Mouse (Mus musculus) ovary, postnatal 36 days (tissue): Measurements from ENCODE around the gene Rere.
"Not testable (repeated sequence)": the region's sequence is repeated elsewhere in the genome, so short reads cannot be mapped to it uniquely, and the experiment has no call there.

Source experiments
- DNase-seq: peaks from one replicate; pipeline ENCODE4 v3.0.0; 2022; ENCODE audit warnings: low spot score, mixed read lengths

Gene Rere

DNA sequence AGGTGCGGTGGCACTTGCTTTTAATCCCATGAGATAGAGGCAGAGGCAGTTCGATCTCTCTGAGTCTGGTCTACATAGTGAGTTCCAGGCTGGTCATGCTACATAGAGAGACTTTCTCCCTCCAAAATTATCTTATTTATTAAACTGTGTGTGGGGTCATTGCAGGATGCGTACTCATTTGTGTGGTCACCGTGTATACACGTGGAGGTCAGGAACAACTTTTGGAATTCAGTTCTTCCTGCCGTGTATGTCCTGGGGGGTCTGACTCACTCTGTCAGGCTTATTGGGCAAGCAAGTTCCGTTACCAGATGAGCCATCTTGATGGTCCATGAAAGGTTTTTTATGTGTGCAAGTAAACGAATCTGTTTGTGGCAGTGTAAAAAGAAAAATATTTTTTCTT, 5.5 kb downstream of the Rere start:
- no peak for DNase-seq

DNA sequence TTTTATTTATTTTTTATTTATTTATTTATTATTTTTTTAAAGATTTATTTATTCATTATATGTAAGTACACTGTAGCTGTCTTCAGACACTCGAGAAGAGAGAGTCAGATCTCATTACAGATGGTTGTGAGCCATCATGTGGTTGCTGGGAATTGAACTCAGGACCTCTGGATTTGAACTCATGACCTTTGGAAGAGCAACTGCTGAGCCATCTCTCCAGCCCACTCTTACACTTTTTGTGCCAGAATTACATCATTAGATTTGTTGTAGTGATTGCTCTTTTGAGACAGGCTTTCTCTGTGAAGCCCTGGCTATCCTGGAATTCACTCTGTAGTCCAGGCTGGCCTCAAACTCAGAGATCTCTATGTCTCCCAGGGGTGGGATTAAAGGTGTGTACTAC, 6.0 kb downstream of the Rere start:
- not testable (repeated sequence) for DNase-seq

DNA sequence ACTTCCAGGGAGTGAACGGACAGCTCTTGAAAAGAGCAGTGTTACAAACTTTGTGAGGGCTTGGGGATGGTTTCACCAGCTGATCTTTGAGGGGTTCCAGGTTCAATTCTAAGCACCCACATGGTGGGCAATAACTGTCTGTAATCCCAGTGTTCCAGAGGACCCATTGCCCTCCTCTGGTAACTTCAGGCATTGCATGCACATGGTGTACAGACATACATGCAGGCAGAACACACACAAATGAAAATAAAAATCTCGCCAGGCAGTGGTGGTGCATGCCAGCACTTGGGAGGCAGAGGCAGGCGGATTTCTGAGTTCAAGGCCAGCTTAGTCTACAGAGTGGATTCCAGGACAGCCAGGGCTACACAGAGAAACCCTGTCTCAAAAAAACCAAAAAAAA, 10.5 kb downstream of the Rere start:
- no peak for DNase-seq

DNA sequence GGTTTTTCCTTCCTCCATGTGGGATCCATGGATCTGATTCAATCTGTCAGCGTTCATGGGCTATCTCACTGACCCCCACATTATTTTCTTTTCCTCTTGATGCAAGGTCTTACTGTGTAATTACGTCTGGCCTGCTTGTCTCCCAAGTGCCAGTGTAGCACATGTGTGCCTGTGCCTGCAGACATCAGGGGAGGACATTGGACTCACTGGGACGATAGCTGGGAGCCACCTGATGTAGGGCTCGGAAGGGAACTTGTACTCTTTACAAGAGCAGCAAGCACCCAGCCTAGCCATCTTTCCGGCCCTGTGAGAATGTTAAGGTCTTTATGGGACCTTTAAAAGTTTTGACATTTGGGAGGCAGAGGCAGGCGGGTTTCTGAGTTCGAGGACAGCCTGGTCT, 13.4 kb downstream of the Rere start:
- no peak for DNase-seq

DNA sequence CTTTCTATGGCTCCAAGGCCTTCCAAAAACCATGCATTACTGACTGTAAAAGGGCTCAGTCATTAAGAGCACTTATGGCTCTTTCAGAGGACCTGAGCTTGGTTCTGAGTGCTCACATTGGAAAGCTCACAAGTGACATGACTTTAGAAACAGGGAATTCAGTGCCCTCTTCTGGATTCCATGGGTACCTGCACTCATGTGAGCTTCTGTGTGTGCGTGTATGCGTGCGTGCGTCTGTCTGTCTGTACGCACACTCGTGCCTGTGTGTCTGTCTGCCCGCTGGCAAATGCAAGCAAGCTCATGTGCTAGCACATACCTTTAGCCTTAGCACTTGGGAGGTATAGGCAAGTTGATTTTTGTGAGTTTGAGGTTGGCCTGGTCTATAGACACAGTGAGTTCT, 14.5 kb downstream of the Rere start:
- no peak for DNase-seq

DNA sequence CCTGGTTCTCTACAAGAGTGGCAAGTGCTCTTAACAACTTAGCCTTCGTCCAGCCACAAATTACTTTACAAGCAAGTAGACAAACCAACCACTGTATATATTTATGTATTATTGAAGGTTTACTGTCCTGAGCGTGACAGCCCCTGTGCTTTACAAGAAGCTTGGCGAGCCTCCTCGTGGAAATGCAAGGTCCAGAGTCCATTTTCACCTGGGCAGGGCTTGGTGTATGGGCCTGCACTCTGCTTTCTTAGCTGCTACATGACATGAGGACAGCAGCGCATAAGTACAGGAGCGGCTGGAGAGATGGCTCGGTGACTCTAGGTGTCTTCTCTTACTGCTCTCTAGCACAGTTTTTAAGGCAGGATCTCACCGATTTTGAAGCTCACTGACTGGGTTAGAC, 21.3 kb downstream of the Rere start:
- DNase-seq = no peak

DNA sequence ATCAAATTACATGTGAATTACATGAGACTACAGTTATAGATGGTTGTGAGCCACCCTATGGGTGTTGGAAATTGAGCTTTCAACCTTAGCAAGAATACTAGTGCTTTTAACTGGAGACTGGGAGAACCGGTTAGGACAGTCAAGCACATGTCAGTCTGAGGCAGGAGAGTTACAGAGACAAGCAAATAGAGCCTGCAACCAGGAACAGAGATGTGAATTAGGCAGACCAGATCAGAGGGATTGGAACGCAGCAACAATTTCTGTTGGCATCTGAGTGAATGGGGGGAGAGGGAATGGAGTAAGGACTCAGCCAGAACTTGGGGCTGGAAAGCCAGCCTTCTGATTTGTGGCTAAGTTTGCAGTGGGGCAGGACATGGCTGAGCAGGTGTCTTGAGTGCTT, 25.3 kb downstream of the Rere start:
- DNase-seq = no peak

DNA sequence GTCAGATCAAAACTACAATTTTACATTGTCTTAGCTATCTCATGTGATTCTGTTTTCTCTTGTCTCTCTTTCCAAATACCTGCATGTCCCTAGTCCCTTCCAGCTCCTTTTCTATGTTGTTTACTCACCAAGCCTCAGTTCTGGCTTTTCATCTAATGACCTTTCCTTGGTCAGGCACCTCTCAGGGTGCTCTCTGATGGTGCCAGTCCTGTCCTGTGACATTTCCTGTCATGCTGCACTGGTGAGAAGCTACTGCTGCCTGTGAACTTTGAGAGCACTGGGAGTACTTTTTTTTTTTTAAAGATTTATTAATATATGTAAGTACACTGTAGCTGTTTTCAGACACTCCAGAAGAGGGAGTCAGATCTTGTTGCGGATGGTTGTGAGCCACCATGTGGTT, 25.8 kb downstream of the Rere start:
- DNase-seq = no peak

DNA sequence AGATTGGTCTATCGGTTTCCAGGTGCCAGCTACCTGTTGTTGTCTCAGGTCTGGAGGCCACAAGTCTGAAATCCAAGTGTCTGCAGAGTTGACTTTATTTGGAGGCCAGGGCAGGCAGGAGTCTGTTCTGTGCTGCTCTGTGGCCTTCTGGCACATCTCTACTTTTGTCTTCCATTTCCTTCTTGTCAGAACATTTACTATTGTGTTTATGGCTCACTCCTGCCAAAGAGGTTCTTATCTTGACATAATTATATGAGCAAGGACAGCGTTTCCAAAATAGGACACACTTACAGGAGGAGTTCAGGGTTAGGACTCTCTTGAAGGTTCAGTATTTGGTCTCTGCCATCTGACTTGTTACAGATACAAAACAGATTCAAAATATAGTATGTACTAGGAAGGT, 30.0 kb downstream of the Rere start:
- DNase-seq = no peak

DNA sequence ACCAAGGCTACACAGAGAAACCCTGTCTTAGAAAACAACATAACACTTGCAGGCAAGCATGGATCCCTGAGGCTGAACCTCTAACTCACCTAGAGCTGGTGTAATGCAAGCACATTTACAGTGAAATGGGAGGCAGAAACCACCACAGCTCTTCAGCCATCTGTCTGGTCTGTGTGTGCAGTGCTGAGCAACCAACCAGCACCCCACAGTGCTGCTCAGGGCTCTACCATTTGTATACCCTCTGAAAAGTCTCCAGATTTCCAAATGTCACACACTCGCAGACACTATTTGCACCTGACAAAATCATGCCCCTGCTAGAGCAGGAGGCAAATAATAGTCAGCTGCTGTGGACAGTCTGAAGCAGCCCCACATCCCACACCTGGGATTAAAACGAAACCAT, 31.2 kb downstream of the Rere start:
- no peak for DNase-seq

DNA sequence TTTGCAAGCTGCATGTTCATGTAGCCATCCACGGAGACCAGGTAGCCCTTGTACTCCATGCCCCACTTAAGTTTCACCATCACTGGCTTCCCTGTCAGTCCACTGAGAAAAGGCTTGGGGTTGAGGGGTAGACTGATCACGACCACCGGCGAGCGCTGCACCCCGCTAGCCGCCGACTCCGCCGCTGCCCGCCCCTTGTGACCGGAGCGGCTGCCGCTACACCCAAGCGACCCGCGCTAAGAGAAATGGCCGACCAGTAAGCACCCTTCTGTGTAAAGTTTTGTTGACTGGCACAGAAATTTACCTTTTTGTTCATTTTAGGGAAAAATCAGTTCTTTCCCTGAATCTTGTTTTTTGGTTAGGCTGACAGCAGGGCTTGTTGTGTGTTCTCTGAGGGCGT, 33.9 kb downstream of the Rere start:
- DNase-seq = no peak

DNA sequence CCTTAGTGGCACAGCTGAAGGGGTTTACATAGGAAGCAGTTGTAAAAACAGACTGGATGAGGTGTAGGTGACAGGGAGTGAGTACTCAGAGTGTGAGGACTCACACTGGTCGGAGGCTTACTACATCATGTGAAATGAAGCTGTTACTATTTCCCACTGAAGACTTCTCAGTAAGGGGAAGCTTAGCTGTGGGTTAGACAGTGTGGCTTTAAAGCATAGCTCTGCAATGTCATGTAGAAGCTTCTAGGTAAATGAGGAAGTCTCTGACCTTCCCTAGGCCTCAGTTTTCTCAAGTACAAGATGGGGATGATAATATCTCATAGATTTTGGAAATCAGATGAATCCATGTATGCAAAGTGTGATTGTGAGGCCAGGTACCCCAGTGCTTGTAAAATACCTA, 35.1 kb downstream of the Rere start:
- DNase-seq = no peak

DNA sequence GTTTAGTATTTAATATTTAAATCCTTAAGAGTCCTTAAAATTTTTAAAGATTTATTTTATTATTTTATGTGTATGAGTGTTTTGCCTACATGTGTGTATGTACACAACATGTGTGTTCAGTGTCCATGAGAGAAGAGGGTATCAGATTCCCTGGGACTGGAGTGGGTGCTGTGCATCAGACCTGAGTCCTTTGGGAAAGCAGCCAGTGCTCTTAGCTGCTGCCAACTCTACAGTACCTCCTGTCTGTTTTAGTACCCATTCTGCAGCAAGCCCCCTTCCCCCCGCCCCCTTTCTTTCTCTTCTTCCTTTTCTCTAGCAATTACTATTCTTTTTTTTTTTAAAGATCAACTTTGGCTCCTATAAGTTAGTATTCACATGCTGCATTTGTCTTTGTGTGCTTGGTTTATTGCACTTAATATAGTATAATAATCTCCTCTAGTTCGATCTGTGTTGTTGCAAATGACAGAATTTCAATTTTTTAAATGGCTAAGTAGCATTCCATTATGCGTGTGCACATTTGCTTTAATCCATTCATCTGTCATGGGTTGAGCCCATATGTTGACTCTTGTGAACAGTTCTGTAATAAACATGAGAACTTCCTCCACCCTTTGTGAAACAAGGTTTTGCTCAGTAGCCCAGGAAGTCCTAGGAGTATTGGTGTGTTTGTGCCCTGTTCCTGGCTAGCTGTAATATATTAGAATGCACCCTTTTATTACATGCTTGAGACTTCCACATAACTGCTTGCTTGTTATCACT, 43.8 kb downstream of the Rere start:
- DNase-seq = no peak

DNA sequence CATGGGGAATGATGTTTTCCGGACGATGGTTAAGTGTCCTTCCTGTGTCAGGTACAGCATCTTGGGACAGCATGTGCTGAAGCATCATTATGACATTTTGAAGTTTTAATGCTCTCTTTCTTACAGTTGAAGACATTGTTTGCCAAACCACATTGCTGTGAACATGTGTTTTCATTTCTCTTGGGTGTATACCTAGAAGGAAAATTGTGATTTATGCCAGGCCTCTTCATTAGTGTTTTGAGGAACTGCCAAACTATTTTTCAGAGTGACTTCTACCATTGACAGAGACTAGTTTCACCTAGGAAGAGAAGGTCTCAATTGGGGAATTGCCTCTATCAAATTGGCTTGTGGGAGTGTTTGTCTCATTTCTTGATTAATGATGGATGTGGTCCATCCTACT, 44.6 kb downstream of the Rere start:
- DNase-seq = no peak

DNA sequence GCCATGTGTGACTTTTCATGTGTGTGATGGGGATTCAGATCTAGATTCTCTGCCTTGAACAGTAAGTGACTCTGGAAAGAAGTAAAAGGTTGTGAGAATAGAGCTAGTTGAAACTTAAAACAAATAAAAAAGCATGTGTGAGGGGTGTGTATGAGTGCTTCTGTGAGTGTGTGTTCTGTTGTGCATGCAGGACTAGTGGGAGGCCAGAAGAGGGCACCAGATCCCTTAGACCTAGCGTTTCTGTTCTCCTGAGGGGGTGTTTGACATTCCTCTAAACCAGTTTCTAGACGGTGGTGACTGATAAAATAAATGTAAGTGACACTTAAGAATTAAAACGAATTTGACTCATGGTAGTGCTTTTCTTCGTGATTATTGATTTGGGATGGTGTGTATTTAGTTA, 46.0 kb downstream of the Rere start:
- no peak for DNase-seq

DNA sequence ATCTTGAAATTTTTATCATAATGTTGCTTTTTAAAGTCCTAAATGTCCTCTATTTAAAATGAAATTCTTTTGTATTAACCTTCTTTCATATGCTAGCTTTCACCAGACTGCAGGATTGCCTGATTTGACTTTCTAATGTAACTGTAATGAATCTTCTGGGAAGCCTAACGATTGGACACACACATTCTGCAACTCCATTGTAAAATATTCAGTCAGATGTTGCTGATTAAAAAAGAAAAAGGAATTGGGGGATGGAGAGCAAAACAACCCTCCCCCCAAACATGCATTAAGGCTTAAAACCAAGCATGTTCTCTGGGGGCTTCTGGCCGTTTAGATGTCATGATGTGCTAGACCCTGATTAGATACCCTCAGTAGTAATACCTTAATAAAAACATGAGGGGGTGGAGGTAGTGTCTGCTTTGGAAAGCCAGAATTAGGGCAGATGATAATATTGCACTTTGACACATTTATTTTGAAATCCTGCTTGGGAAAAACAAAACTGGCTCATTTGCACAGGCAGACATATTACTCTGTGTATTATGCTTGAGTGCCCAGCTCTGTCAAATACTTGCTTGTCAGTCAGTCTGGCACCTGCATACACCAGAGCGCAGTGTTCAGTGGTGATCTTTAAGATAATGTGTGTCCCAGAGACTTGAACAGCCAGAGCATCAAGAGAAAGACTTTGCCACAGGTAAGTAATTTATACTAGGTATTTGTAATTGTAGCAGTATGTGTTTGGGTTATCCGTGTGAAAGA, 52.7 kb downstream of the Rere start:
- no peak for DNase-seq

DNA sequence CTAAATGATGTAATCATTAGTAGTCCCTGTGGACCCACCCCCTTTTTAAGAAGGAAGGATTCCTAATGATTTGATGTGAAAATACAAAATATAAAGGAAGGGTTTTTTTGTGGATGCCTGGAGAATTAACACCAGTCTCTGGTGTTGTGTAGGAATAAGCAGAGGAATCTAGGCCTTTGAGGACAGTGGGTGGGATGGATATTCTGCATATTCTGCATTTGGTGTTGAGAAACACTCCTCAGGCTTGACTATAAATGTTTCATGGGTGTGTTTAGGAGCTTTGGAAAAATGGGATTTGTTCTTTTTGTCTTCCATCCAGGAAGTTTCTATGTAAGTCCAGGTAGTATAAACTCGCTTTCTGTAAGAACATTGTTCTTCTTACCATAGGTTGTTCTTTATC, 55.8 kb downstream of the Rere start:
- DNase-seq = no peak

DNA sequence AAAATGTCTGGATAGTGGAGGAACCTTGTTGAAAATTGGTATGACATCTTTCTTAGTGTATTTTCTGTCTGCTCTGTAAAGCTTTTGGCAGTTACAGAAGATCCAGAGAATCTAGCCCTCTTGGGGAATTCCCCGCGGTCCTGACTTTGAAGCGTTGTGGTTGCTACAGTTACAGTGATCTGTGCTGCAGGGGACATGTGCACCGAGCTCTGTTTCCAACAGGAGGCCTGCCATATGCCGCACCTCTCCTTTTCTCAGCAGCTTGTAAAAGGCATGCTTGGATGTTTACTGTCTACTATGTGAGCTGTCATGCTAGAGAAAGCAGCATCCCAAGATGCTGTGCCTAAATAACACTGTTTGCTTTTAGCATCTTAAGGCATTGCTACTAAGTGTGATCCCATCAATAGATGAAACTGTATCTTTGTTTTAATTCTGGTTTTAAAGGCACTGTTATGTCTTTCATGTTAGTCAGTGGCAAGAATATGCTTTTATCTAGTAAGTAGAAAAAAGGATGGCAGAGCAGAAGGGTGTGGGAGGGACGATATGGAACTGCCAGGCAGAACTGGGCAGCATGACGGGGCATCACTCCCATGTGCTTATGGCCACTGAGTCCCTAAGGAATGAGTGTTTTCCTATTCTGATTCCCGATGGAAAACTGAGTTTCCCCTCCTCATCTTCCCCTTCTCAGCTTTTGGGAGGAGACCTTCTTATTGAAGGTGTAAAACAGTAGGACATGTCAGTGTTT, 57.6 kb downstream of the Rere start:
- no peak for DNase-seq

DNA sequence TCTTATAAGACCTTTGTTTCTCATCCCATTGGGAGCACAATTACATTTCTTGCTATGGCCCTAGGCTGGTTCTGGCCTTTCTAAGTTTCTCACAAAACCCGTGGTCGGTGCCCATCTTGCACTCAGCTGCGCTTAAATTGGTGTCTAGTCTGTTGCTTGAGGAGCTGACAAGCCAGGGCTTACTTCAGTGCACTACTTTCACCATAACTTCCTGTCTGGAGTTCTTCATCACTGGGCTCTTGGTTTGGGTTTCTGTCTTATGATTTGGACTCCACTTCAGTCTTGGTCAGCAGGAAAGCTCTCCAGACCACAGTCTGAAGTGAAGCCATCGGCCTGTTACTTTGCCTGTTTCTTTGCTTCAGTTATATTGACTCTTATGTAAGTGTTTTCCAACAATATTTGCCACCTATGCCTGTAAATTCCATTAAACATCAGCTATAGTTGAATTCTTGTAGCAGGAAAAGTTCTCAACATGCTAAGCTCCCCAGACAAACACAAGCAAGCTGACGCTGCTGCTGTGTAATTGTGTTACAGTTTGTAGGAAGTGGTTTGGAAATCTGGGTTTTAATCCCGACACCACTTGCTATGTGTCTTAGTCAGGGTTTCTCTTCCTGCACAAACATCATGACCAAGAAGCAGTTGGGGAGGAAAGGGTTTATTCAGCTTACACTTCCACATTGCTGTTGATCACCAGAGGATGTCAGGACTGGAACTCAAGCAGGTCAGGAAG, 59.5 kb downstream of the Rere start:
- DNase-seq = no peak

DNA sequence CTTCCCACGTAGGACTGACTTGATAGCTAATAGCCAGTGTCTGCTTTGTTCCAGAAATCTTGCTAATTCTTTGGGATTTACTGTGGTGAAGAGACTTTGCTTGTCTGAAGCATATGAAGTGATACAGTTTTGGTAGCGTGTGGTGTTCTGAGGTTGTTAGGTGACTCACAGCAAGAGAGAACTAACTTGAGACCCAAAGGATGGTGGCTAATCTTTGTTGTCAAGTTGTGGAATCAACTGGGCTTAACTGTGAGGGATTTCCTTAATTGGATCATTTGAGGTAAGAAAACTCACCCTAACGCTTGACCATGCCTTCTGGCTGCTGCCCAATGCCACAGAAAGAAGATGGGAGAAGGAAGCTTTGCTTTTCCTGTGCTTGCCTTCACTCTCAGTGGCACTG, 63.1 kb downstream of the Rere start:
- DNase-seq = no peak

DNA sequence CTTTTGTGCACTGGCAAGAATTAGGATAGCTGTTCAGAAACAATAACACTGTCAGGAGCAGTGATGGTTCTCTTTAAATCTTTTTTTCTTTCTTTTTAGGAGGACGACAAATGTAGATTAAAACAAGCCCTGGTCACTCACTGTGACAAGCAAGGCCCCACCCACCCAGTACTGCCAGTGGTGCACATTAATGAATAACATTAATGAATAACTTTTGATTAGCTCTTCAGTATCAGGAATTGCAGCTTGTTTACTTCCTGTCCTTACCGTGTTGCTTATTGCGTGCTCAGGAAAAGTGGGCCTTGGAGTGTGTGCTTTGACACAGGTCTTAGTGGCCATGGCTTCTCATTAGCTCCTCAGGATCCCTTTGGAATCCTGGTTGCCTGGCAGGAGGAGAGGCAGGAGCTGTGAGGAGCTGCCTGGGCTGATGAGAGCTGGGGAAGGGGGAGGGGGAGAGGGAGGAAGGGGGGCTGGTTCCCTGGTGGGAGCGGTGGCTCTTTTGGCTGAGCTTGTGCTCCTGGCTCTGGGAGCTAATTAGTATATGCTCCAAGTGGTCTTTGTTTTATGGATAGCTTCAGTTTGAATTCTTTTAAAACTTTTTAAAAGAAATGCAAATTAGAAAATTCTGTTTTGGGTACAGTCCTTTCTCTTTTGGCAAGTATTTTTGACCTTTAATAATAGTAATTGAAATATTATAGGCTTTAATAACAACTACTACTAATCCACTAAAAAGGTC, 65.4 kb downstream of the Rere start:
- DNase-seq = no peak

DNA sequence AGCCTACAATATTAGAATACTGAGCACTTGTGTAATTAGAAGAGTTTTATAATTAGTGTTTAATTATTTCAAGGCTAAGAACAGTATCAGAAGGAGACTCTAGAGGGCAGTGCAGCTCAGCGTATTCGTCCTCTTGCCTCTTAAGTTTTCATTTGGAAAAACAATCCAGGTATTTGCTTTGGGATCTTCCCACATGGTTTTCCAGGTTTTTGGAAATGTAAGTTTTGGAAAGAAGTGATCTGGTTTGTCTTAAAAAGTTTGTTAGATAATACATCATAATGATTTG, 65.9 kb downstream of the Rere start:
- no peak for DNase-seq
